Mouse (Mus musculus) spleen, adult 18-20 months (tissue): ENCODE measurements around the gene Rcor1.

Experiments used
- DNase-seq, 2 experiments: peaks; one replicate each; pipeline ENCODE4 v3.0.0; 2022; ENCODE audit warnings: mixed read lengths in 2 of 2

Rcor1 gene

DNA sequence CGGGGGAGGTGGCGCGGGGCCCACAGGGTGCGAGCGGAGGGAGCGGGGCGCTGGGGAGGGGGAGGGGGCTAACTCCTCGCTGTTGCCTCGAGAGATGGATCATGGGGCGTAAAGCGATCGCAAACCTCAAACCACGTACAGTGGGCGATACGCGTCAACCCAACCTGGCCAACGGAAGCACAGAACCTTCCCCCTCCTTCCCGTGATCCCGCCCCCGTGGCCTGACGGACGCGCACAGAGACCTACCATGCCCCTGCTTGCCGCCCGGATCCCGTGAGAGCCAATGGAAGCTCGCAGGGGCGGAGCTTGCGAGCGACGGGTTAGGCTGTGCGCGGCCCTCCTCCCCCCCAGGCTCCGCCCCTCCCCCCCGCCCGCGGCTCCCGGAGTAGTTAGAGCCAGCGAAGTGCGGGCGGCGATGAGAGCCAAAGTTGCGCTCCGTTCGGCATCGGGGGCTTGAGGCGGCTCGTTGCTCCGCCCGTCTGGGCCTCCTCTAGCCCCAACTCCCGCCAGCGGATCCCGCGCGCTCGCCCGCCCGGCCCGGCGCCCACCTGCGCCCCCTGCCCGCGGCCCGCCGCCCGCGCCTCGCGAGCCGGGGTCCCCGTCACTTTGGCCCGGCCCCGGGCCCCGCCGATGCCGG, at the start of gene Rcor1:
Gene Rcor1 (plus strand): TSS at position 376 of the 637 bp plus-strand sequence.
- peak; percentile 97 to 99 for DNase-seq

DNA sequence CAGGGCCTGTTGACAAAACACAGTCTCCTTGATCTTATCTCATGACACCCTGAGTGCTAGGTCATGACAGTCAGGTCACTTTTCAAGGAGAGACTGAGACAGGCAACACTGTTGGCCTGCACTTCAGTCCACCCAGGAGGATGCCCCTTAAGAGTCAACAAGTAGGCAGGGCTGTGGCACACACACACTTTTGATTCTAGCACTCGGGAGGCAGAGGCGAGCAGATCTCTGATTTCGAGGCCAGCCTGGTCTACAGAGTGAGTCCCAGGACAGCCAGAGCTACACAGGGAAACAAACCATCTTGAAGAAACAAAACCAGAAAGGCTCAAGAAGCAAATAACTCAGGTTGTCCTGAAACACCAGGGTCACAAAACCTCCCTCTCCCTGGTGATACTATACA, 49.7 kb upstream of the Rcor1 start:
- DNase-seq: no peak

DNA sequence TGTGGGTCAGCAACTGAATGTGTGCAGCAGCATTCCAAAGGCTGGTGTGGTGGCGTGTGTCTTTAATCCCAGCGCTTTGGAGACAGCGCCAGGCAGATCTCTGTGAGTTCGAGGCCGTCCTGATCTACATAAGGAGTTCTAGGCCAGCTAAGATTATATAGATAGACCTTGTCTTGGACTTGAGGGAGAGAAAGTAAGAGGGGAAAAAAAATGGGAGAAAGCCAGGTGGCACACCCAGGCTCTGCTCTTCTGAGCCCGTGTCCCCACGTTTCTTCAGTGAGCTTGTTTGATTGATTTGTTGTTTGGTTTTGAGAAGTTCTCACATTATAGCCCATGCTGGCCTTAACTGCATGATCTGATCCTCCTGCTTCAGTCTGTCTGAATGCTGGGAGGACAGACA, 48.7 kb upstream of the Rcor1 start:
- no peak for DNase-seq

DNA sequence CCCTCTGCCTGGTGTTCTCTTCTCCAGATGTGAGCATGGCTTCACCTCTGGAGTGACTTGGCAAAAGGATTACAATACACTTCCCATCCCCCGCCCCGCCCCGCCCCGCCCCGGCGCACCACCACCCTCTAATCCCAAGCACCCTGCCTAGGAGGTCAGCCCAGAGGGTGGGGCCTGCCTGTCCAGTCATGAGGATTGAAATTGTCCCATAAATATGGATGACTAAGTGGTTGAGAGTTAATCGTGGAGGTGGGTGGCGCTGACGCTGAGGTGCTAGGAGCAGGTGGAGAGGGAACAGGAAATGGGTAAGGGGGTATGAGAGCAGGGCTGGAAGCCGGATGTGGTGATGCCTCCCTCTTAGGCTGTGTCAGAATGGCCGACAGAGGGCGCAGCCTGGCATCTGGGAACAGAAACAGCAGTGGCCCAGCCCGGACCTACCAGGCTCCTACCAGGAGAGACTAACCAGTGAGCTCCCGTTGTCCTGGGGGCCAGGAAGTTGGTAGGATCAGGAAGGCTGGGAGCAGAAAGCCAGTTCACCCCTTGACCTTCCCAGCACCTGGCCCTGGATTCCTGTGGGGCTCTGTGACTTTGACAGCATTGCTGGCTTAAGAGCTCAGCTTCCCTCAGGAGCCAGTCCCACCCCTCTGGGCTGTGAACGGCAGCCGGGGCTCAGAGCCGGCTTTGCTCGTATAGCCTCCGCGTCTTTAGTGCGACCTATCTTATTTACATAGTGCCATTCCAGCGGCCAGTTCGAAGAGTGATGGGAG, 47.6 kb upstream of the Rcor1 start:
- DNase-seq: peak; percentile 66 to 73

DNA sequence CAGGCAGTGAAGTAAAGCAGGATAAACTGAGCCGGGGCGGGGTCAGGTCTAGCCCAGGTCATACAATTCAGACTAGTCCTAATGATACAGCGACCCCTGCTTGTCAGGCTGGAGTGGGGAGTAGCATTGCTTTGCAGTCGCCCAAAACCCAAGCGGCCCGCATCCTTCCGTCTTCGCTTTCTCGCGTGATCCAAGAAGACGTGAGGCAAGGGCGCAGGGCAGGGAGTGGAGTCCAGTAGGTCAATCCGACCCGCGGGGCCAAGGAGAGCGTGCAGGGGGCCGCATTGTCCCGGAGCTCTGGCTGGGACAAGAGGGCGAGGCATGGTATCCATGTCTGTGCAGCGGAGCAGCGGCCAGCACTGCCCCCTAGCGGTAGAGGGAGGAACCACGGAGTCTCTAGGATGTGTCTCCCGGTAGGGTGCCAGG, 47.0 kb upstream of the Rcor1 start:
- peak; percentile 82 to 95 for DNase-seq

DNA sequence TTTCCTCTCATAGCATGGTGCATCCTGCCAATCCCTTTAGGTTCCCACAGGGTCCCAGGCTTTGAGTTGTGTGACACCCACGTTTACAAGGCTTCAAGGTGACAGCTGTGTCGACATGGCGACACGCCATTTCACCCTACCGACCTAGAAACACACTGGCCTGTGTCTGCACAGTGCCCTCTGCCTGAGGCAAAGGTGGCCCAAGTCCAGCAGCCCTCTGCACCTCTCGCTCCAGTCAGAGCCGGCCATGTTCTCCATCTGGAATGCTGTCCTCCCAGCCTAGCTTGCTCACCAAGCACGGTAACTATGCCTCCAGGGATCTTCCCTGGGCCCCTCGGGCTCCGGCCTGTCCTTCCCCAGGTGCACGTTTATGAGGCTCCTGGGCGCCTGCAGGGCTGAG, 46.4 kb upstream of the Rcor1 start:
- no peak for DNase-seq

DNA sequence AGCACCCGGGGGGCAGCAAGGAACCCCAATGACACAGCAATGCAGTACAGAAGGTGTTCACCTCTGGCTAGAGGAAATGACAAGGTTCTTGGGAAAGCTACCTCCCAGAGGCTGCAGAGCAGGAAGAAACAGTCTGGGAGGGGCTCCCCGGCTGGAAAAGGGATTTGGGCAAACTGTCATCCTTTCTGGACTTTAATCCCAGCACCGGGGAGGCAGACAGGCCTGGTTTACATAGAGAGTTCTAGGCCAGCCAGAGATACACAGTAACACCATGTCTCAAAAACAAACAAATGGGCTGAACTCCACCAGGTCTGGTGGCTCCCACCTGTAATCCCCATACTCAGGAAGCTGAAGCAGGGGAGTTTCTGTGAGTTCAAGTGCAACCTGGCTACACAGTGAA, 45.9 kb upstream of the Rcor1 start:
- DNase-seq: no peak

DNA sequence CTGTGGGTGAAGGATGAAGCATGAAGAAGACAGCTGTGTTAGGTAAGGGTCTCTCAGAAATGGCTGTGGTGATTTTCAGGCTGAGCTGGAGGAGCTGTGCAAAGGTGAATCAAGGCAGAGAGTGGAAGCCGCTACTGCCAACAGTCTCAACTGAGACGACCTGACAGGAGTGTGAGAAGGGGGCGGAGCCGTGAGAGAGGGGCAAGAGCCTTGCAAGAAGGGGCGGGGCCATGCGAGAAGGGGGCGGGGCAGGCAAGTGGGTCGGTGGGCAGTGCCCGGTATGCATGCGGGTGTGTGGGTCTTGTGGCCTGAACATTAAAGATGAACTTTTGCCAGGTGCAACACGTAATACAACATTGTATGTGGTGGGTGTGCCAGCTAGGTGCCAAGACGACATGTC, 44.5 kb upstream of the Rcor1 start:
- DNase-seq: no peak

DNA sequence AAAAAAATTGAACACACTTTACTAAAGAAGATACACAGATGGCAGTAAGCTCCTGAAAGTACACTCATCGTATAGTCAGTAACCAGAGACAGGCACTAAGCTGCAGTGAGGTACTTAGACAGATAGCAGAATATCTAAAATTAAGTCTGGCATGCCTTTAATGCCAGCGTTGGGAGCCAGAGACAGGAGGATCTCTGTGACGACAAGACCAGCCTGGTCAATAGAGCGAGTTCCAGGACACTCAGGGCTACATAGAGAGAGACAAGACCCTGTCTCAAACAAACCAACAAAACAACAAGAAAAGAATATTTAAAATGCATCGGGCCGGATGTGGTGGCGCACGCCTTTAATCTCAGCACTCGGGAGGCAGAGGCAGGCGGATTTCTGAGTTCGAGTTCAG, 41.1 kb upstream of the Rcor1 start:
- DNase-seq: no peak

DNA sequence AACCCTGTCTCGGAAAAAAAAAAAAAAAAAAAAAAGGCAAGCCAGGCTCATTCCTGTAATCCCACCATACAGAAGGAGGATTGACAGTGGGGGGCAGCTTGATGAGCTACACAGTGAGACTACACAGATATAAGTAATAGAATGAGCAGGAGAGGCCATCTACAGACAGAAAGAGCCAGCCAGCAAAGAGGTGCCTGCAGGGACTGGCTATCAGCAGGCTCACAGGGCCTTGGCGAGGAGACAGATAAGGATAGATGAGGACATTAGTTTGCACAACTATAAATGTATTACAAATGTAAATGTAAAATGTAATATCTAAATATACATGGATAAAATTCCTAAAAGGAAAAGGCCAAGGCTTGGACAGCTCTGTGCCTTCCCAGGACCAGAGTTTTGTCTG, 39.3 kb upstream of the Rcor1 start:
- no peak for DNase-seq

DNA sequence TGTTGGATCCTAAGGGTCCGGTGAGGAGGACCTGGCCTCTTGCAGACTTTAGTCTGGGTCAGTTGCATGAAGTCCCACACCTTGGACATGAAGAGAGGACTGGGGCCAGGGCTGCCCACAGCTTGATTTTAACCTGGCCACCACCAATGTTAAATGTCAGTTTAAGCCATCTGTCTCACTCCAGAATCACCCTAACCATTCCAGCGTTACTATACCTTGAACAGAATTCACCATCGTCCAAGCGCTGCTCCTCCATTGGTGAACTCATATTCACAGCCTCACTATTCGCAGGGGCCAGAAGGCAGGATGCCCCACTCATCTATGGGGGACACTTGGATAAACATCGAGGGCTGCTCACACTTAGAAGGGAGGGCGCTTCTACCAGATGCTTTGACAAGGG, 38.2 kb upstream of the Rcor1 start:
- no peak for DNase-seq

DNA sequence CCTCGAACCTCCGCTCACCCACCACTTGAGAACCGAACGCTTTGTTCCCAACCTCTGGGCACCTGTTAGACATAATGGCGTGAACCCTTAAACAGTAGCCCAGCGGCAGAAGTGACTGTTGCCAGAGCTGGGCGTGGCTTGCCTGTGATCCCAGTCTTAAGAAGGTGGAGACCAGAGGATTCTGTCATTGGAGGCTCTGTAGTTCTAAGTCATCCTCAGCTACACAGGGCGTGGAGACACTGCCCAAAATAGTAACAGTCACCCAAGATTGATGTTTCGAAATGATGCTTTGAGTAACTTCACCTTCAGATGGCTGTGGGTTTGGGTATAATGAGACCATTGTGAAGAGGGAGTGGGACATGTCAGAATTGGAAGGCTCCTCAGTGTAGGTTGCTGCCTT, 35.0 kb upstream of the Rcor1 start:
- DNase-seq: no peak

DNA sequence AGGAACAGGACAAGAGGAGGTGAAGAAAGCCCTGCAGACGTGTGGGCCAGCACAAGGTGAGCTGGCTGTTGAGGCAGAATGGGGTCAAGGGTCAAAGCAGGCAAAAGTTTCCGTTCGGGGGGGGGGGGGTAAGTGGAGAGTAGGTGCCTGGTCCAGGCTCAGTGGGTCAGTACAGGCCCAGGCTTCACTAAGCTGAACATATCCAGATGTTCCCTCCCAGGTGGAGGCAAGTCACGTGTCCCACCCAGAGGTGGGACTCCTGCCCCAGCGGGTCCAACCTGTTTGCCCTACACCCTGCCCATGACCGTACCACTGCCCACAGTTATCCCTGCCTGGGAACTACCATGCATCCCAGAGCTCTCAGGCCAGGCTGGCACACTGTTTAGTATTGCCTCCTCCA, 33.3 kb upstream of the Rcor1 start:
- DNase-seq: no peak

DNA sequence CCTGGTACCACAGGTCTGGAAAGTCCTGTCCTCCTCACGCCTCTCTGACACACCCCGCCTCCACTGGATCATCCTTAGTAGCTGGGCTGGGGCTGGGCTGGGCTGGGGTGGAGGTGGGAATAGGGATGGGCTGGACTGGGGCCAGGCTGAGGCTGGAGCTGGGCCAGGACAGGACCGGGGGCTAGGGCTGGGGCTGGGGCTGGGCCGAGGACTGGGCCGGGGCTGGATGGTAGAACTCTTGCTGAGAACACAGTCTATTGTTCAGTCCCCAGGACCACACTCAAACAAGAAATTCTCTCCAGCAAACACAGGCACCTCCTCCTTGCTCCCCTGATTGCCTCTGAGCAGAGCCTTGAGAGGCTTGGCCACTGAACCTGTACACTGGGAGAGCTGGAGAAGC, 32.8 kb upstream of the Rcor1 start:
- DNase-seq: no peak

DNA sequence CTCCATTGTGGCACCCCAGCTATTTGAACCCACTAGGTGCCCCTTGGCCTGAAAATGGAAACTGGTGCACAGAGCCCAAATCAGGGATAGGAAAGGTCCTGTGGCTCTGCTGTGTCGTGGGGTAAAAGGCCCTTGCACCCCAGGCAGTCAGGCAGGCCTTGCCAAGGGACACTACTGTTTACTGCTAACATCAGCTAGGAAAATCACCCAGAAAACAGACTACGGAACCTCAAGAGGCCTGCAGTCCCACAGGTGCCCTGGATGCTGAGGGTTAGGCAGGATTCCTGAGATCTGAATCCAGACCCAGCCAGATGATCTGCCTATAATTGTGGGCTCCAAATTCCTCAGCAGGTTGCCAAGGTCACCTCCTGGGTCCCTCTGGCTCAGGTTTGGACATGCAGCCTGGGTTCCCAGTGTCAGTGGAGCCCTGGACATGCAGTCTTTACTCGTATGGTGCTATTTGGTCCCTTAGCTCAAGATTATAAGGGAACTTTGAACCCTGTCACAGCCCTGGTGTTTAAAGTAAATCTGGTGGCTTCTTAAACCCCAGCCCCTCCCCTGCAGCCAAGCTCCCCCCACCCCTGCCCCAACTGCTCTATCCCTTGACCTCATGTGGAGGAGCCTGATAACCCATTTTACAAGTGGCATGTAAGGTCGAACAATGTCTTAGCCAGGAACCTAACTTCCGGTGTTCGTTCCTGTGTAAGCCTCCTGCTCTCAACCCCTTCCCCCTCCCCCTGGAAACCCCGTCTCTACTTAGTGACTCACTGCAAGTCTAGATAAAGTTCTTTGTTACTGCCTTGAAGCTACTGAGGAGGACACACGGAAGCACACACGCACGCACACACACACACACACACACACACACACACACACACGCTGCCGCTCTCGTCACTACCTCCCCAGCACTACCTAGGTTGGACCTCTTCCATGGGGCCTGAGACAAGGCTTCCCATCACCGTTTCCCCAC, 31.7 kb upstream of the Rcor1 start:
- peak in 1 of 2 experiments; percentile 20 for DNase-seq

DNA sequence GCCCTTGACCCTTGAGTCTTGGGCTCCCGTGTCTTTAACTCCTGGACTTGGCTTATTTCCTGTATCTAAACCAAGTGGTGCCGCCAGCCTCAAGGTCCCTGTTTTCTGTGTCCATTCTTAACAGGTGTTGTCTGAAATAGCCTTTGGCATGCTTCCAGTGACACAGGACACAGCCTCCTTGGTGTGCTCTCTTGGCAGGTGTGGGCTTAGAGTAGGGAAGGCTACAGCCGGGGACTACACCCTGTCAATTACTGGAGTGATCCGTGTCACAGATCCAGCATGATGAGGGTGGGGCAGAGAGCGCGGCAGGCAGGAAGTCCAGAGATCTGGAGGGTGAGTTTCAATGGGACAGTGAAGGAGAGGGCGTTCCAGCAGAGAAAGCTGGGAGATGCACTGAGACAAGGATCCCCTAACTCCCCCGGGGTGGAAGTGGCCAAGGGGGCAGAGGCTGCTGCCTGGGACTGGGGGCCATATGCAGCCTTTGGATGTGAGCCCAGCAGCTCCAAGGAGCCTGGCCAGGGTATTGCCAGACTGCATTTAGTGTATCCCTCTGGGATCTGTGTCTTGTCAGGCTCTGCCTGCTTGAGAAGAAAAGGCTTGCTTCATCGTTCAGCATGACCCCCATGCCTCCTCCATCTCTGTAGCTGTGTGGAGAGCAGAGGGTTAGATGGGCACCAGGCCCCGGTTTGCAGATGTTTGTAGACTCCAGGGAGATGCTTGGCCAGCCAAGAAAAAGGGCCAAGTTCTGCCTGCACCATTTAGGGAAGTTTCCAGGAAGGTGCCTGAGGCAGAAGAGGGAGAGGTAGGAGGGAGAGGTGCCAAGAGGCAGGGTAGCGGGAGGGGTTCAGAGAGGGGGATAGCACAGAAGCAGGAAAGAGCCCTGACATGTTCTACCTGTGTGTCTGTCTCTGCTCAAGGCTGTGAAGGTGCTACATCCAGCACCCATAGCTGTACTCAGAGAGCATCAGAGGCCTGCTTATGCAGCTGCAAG, 30.4 kb upstream of the Rcor1 start:
- DNase-seq: no peak

DNA sequence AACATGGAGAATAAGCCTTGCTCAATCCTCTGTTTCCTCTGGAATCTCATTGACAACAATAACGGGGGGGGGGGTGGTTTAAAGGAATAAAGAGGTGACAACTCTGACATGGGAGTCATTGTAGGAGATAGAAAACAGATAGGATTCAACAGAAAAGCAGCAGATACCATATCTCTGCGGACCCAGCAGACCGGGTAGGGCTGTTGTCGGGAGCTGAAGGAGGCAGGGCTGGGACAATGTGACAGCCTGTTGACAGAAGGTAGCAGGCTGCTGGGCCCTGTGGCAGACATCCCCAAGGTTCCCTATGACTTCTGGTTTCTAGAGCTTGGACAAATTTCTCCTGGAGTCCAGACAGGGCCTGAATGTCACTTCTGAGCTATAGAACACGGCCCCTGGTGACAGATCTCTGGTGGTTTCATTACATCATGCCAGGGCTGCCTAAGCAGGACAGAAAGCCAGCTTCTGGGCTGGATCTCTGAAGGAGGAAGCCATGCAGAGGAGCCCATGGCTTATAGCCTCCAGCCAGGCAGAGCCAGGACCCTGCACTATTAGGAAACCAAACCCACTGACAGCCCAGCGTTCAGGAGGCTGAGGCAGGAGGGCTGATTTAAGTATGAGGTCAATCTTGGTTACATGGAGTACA, 29.4 kb upstream of the Rcor1 start:
- DNase-seq: no peak

DNA sequence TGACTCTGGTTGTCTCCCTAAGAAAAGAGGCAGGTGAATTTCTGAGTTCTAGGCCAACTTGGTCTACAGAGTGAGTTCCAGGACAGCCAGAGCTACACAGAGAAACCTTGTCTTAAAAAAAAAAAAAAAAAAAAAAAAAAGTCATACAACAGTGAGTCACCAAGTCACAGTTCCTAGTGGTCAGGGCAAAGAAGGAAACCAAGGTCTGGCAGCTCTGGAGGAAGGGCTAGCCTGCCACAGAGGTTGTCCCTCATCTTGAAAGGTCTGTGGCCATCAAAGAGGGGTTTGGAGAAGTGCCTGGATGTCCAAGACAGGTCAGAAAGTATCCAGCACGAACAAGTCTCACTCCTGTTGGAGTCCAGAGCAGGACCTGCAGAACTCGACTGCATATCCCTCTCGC, 22.3 kb upstream of the Rcor1 start:
- no peak for DNase-seq

DNA sequence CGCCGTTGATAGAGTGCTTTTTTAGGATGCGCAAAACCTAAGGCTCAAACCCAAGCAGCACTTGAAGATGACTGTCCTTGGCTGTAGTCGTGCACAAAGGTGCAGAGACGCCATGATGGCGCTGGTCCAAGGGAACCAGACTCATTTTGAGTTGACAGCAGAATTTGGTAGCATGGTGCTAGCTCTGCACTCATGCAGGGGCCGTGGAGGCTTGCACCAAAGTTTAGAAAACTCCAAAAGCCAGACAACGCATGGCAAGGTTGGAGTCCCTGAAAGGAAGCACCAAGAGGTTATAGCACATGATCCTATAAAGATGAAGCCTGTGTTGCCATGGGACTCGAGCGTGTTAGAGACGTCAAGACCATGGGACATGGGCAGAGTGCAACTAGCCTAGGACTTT, 21.1 kb upstream of the Rcor1 start:
- DNase-seq: no peak

DNA sequence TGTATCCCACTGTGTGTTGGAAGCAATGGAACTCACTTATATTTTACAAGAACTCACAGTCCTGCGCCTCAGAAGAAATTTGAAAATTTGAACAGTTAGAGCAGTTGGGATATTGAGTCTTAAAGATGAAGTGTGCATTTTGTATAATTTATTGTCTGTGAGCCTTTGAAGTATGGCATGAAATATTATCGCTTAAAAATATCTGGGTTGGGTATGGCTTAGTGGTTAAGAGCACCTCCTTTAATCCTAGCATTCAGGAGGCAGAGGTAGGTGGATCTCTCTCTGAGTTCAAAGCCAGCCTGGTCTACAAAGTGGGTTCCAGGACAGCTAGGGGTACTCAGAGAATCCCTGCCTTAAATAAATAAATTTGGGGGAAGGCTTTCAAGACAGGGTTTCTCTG, 20.1 kb upstream of the Rcor1 start:
- no peak for DNase-seq

DNA sequence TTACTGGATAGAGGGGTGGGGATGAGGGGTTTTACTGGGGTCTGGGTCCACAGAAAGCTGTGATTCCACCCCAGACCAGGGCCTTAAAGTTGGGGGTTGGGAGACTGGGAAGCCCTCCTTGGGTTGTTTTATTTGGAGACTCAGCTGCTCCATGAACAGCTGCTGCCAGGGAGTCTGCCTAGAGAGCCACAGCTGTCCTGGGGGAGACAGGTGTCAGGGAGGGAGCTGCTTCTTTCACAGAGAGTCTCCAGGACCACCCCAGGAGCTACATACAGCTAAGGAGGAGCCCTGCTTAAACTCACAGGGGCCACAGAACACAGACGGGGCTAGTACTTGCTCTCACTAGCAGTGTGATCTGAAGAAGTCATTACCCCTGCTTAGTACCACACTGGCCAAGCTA, 18.0 kb upstream of the Rcor1 start:
- DNase-seq: no peak

DNA sequence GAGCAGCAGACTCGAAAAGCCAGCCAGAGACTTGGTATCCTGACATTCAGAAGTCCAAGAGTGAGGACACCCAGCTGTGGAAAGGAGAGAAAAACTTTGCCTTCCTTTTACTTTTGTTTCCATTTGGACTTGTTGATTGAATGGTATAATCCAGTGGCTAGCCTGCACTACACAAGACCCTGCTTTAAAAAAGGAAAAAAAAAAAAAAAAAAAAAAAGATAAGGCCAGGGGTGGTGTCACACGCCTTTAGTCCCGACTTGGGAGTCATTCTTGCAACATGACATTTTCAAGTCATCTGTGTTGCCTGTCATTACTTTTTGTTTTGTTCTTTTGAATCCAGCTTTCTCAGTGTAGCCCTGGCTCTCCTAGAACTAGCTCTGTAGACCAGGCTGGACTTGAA, 17.6 kb upstream of the Rcor1 start:
- no peak for DNase-seq
